Mouse (Mus musculus) neural tube, embryonic 13.5 days (tissue): Measurements from ENCODE around the gene Slc8a3. TPM values are rescaled to one million over a fixed set of nuclear protein-coding genes. Genes with fewer than 3 reads are reported as not detected.
"Not testable (repeated sequence)": the region's sequence is repeated elsewhere in the genome, so short reads cannot be mapped to it uniquely, and the experiment has no call there.

Source experiments
- ATAC-seq: fragments of 200-750 bp; cut with Nextera tagmentation; 2 replicates; pipeline ENCODE4 v1.8.0; 2017; ENCODE audit warnings: low read depth, mild to moderate bottlenecking, moderate TSS enrichment, moderate library complexity
- H3K27ac ChIP-seq: fragments of 300-500 bp; sonication (generic); replicated peaks from 2 replicates; pipeline ENCODE4 v1.5.1; 2015; ENCODE audit warnings: moderate library complexity, mild to moderate bottlenecking, inconsistent platforms
- H3K27me3 ChIP-seq: fragments of 300-500 bp; sonication (generic); 2 replicates; pipeline ENCODE4 v1.6.1; 2015; ENCODE audit warnings: mild to moderate bottlenecking, inconsistent platforms
- H3K36me3 ChIP-seq: fragments of 300-500 bp; sonication (generic); 2 replicates; pipeline ENCODE4 v1.6.1; 2015; ENCODE audit warnings: mild to moderate bottlenecking, inconsistent platforms
- H3K4me1 ChIP-seq: fragments of 300-500 bp; sonication (generic); replicated peaks from 2 replicates; pipeline ENCODE4 v1.6.1; 2015; ENCODE audit warnings: inconsistent platforms
- H3K4me2 ChIP-seq: fragments of 300-500 bp; sonication (generic); 2 replicates; pipeline ENCODE4 v1.6.1; 2015; ENCODE audit warnings: inconsistent platforms, mild to moderate bottlenecking, moderate library complexity
- H3K4me3 ChIP-seq: fragments of 300-500 bp; sonication (generic); 2 replicates; pipeline ENCODE4 v1.5.1; 2015; ENCODE audit warnings: mild to moderate bottlenecking, inconsistent platforms
- H3K9ac ChIP-seq: fragments of 300-500 bp; sonication (generic); 2 replicates; pipeline ENCODE4 v1.6.1; 2015; ENCODE audit warnings: moderate library complexity, mild to moderate bottlenecking, inconsistent platforms
- H3K9me3 ChIP-seq: fragments of 300-500 bp; sonication (generic); 2 replicates; pipeline ENCODE4 v1.6.1; 2016; ENCODE audit warnings: inconsistent platforms
- WGBS: fragments of 180-500 bp; shearing (Covaris S2); methylation state at CpG from one replicate; pipeline ENCODE4 v1.1.7; 2015; 5-methylcytosine and 5-hydroxymethylcytosine counted together
- polyA plus RNA-seq: library from polyadenylated mRNA; unstranded; fragments of >200 nt; fragmentation: Nextera tagmentation; extraction: Ambion mirVana; gene quantifications from 2 replicates; pipeline ENCODE4 v1.2.1, GENCODE M21; 2015

Slc8a3 gene
- 5.2 and 6.7 TPM in 2 replicates for polyA plus RNA-seq

- Histone ChIP-seq H3K27ac (peak within 1 kb of the TSS; percentile 90), H3K4me3 (peak within 1 kb of the TSS; percentile 62), H3K9ac (peak within 1 kb of the TSS; percentile 89), H3K36me3 (no peaks in the 10 kb centered on the region), H3K27me3 (peaks cover 22% of the 10 kb centered on the region), H3K9me3 (no peaks in the 10 kb centered on the region), H3K4me2 (peak within 1 kb of the TSS; percentile 86), H3K4me1 (peaks cover 21% of the 10 kb centered on the region)
- under 1% methylated on average over 44 of the region's 47 CpGs for WGBS
- ATAC-seq = peak; percentile 58
Measured at GRCm38 (mm10) chr12:81332875-81333421, at the start of gene Slc8a3. TSS of gene Slc8a3 (minus strand) at chr12:81333180.

- H3K4me2 ChIP-seq, H3K9ac ChIP-seq, H3K27me3 ChIP-seq, H3K36me3 ChIP-seq, H3K4me3 ChIP-seq, H3K27ac ChIP-seq, ATAC-seq, H3K4me1 ChIP-seq, H3K9me3 ChIP-seq: not testable (repeated sequence)
- WGBS = 73% methylated on average over 1 of the region's 1 CpGs
Measured at GRCm38 (mm10) chr12:81379364-81379763, 46.4 kb upstream of the Slc8a3 start, which contains the start of gene Gm4787. TSS of gene Gm4787 (minus strand) at chr12:81379464.

DNA sequence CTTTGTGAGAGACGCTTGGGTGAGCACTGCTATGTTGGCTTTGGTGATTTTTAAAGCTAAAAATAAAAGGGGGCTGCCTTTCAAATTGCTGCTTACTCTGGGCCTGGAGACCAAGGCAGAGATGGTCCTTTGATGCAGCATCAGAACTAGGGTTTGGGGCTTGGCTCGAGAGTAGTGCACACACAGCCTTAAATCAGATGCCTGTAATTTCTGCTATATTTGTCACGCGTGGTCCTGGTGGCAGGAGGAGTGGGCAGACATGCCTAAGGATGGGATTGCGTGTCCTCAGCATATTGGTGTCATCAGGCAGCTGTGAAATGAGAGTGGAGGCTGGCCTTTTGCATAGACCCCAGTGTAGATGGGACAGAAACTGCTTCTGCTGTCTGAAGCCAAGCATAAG lies 861 bp upstream of the Slc8a3 start:
- 0 out of 2 replicates have a peak overlapping the region, but pooled peaks have one; percentile 90 for H3K27ac ChIP-seq
- no peak for ATAC-seq
- H3K4me2 ChIP-seq = peak overlapping the region; percentile 86
- peaks cover 21% of the 10 kb centered on the region for H3K4me1 ChIP-seq
- H3K4me3 ChIP-seq = peak overlapping the region; percentile 62
- H3K36me3 ChIP-seq = no peaks in the 10 kb centered on the region
- WGBS = 74% methylated on average over 5 of the region's 5 CpGs
- peaks cover 22% of the 10 kb centered on the region for H3K27me3 ChIP-seq
- peak overlapping the region; percentile 89 for H3K9ac ChIP-seq
- H3K9me3 ChIP-seq = no peaks in the 10 kb centered on the region

DNA sequence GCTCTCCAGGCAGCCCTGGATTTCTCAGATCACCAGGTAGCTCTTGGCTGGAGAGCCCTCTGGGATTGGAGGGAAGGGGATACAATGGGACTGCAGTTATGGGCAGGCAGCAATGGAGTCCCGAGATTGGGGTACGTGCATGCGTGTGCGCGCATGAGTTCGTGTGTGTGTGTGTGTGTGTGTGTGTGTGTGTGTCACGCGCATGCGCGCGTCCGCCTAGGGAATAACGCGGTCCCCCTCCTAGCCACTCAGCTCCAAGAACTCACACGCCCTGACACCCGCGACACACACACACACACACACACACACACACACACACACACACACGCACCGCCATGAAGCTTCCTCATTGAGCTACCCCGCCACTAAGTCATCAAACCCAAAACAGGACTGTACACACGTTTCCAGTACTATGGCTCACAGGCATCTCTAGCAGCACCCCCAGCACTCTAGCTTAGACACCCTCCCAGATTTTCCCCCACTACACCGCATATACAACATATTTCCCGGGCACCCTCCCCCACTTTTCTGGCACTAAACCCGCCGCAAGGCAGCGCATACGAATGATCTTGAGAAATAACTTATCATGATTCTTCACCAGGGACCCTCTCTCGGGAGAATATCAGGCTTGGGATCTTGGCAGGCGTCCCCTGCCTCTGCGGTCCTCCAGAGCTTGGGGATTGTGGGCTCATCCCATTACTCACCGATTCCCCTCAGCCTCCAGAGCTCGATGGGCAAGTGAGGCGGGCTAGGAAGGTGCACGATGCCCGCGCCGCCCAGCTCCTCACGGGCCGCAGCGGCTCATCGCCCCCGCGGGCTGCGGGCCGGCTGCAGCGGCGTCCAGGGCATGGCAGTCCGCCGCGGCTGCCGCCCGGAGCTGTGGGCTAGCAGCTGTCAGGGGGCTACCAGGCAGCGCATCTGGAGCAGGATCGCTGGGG lies 774 bp downstream of the Slc8a3 start:
- peak; percentile 76 for ATAC-seq
- Histone ChIP-seq H3K4me1 (peaks cover 21% of the 10 kb centered on the region), H3K9me3 (no peaks in the 10 kb centered on the region), H3K4me2 (peak overlapping the region; percentile 86), H3K27ac (peak overlapping the region; percentile 90), H3K9ac (peak overlapping the region; percentile 89), H3K27me3 (peaks cover 22% of the 10 kb centered on the region), H3K36me3 (no peaks in the 10 kb centered on the region), H3K4me3 (peak overlapping the region; percentile 62)
- 1% methylated on average over 46 of the region's 54 CpGs for WGBS

DNA sequence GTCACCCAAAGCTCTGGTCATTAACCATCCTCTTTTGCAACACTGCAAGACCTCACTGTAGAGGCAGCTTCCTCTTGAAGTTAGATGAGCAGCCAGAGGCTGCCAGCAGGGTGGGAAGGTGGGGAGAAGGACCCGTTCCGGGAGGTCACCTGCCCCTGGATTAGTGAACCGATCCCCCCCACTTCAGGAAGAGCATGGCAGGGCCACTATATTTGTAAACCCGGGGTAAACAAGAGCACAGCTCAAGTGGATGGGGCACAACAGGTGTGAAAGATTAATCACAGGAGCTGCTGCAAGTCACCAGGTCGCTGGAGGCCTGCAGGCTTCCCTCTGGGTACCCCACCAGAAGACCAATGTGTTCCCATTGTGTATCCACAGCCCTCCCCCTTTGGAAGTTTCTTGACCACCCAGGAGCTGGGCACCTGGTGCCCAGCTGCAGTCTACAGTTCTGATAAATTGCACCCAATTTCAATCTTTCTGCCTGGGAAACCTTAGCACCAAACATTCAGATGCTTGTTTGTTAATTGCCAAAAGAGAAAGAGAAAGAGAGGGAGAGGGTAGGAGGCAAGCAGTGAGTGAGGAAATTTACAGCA lies 1.8 kb downstream of the Slc8a3 start:
- peaks cover 21% of the 10 kb centered on the region for H3K4me1 ChIP-seq
- peak overlapping the region; percentile 62 for H3K4me3 ChIP-seq
- H3K27ac ChIP-seq = peak overlapping the region; percentile 90
- H3K4me2 ChIP-seq = peak overlapping the region; percentile 86
- ATAC-seq = peak; percentile 5; the same call in 1 of the 2 replicates
- H3K9me3 ChIP-seq = no peaks in the 10 kb centered on the region
- H3K9ac ChIP-seq = peak overlapping the region; percentile 89
- peaks cover 22% of the 10 kb centered on the region for H3K27me3 ChIP-seq
- WGBS = 33% methylated on average over 5 of the region's 5 CpGs
- no peaks in the 10 kb centered on the region for H3K36me3 ChIP-seq

DNA sequence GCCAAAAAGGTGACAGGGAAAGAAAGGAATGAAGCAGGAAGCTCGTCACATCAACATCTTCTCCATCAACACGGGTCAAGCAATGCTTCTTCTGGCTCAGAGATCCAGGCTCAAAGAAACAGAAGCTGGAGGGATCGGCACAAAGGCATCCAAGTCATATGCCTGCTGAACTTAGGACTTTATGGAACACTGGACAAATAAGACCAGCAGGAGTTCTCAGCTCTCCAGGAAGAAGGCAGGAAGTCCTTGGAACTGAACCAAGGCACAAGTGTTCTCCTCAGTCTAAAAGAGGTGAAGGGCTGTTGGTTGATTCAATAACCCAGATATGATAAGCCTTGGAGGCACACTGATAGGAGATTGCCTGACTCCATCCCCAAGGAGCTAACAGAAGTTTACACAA lies 8.0 kb downstream of the Slc8a3 start:
- Histone ChIP-seq H3K27me3 (no peaks in the 10 kb centered on the region), H3K36me3 (no peaks in the 10 kb centered on the region), H3K9ac (no peak overlapping the region), H3K27ac (no peak overlapping the region), H3K4me1 (peaks cover 8% of the 10 kb centered on the region), H3K9me3 (no peaks in the 10 kb centered on the region), H3K4me2 (no peak overlapping the region), H3K4me3 (no peak overlapping the region)
- WGBS = 86% methylated on average over 3 of the region's 3 CpGs
- ATAC-seq = no peak

DNA sequence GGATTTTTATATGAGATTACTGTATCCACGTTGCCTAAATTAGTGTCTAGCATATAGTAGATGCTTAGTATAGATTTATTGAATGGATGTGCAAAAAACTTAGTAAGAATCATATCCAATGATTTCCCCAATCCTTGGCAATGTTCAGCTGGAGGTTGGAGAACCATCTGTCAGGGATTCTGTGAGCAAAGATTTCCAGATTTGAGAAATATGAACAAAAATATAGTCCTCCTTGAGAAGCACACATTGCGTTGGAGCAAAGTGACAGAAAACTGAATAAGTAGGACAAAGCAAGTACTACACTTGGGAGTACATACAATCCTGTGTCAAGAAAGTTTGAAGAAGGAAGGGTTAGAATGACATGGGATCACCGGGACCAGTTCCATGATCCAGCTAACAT lies 8.9 kb downstream of the Slc8a3 start:
- H3K36me3 ChIP-seq = no peaks in the 10 kb centered on the region
- 94% methylated on average over 3 of the region's 3 CpGs for WGBS
- no peak for ATAC-seq

DNA sequence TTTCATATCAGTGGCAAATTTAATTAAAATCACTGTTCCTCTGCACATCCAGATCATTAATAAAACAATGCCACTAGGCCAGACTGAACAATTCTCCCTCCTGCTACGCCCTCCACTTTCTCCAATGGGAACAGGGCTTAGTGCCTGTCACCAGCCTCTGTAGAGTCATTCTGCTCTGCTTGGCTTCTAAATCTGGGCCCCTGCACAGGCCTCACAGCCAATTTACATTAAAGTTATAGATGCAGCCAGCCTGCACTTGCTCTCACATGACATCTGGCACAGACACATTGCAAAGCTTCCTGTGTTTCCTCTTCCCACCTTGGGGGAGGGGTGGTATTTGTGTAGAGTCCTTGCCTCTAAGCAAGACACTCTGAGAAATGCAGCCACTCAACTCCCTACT lies 12.0 kb downstream of the Slc8a3 start:
- H3K4me2 ChIP-seq = no peak overlapping the region
- no peak for ATAC-seq
- no peak overlapping the region for H3K27ac ChIP-seq
- no peak overlapping the region for H3K4me3 ChIP-seq
- 77% methylated on average over 1 of the region's 1 CpGs for WGBS
- H3K36me3 ChIP-seq = no peaks in the 10 kb centered on the region
- no peaks in the 10 kb centered on the region for H3K27me3 ChIP-seq
- peaks cover 8% of the 10 kb centered on the region for H3K4me1 ChIP-seq
- H3K9ac ChIP-seq = no peak overlapping the region
- H3K9me3 ChIP-seq = no peaks in the 10 kb centered on the region

More for the DNA sequence above, 8.9 kb downstream of the Slc8a3 start:
- no peak overlapping the region for H3K27ac ChIP-seq
- H3K27me3 ChIP-seq = no peaks in the 10 kb centered on the region
- H3K4me2 ChIP-seq = no peak overlapping the region
- H3K9ac ChIP-seq = no peak overlapping the region
- no peak overlapping the region for H3K4me3 ChIP-seq
- peaks cover 8% of the 10 kb centered on the region for H3K4me1 ChIP-seq
- no peaks in the 10 kb centered on the region for H3K9me3 ChIP-seq

DNA sequence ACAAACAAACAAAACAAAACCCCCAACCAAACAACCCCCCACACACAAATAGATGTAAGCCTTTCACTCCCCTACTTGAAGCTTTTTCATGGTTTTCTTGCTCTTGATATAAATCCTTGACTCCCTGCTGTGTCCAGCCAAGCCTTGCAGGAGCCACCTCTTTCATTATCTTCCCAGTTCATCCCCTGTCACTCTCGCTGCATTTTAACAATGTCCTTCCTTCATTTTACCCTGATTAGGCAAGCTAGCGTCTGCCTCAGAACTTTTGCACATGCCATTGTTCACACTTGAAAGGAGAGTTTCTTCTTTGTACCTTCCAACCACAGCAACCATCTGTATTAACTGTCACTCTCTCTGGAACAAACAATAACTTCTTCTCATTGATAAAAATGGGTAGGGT lies 15.2 kb downstream of the Slc8a3 start:
- Histone ChIP-seq H3K27me3 (no peaks in the 10 kb centered on the region), H3K9me3 (no peaks in the 10 kb centered on the region), H3K27ac (no peak overlapping the region), H3K4me1 (peaks cover 8% of the 10 kb centered on the region), H3K36me3 (peaks cover 21% of the 10 kb centered on the region), H3K9ac (no peak overlapping the region), H3K4me3 (no peak overlapping the region), H3K4me2 (no peak overlapping the region)
- ATAC-seq = no peak
- 7% methylated on average over 2 of the region's 2 CpGs for WGBS

- WGBS = 93% methylated on average over 5 of the region's 5 CpGs
- no peaks in the 10 kb centered on the region for H3K9me3 ChIP-seq
- no peak overlapping the region for H3K9ac ChIP-seq
- H3K36me3 ChIP-seq = peaks cover 21% of the 10 kb centered on the region
- H3K4me2 ChIP-seq = no peak overlapping the region
- ATAC-seq = no peak
- H3K27me3 ChIP-seq = no peaks in the 10 kb centered on the region
- H3K4me1 ChIP-seq = peaks cover 4% of the 10 kb centered on the region
- no peak overlapping the region for H3K4me3 ChIP-seq
- no peak overlapping the region for H3K27ac ChIP-seq
Measured at GRCm38 (mm10) chr12:81315953-81316352, 17.0 kb downstream of the Slc8a3 start.

- Histone ChIP-seq H3K9ac (no peak overlapping the region), H3K27me3 (no peaks in the 10 kb centered on the region), H3K4me2 (no peak overlapping the region), H3K27ac (no peak overlapping the region), H3K4me1 (no peaks in the 10 kb centered on the region), H3K9me3 (no peaks in the 10 kb centered on the region), H3K36me3 (no peaks in the 10 kb centered on the region), H3K4me3 (no peak overlapping the region)
- 78% methylated on average over 5 of the region's 5 CpGs for WGBS
- ATAC-seq = no peak
Measured at GRCm38 (mm10) chr12:81303626-81304025, 29.4 kb downstream of the Slc8a3 start.

GRCm38 (mm10) chr12:81294613-81295012 lies 38.4 kb downstream of the Slc8a3 start:
- 63% methylated on average over 5 of the region's 5 CpGs for WGBS
- H3K4me2 ChIP-seq = no peak overlapping the region
- no peaks in the 10 kb centered on the region for H3K9me3 ChIP-seq
- no peak overlapping the region for H3K9ac ChIP-seq
- H3K4me3 ChIP-seq = no peak overlapping the region
- no peak for ATAC-seq
- no peaks in the 10 kb centered on the region for H3K36me3 ChIP-seq
- H3K4me1 ChIP-seq = no peaks in the 10 kb centered on the region
- H3K27me3 ChIP-seq = no peaks in the 10 kb centered on the region
- no peak overlapping the region for H3K27ac ChIP-seq
